Mouse (Mus musculus): Measurements from ENCODE around the gene Wnt3a. TPM values are rescaled to one million over a fixed set of nuclear protein-coding genes. Genes with fewer than 3 reads are reported as not detected.
A peak's percentile ranks its signal among the peaks of the same experiment; 100 is the strongest.

The Wnt3a gene
- polyA plus RNA-seq, 1 experiment from 2014 or later = 6.8 TPM

- Histone ChIP-seq H3K9ac (no peak overlapping the region), H3K9me3 (no peaks in the 10 kb centered on the region), H3K27ac (no peak overlapping the region), H3K36me3 (replicated peaks) (no peaks in the 10 kb centered on the region), H3K27me3 (peaks cover 82% of the 10 kb centered on the region), H3K4me3 (replicated peaks) (no peak overlapping the region), H3K4me2 (no peak overlapping the region), H3K4me1 (no peaks in the 10 kb centered on the region)
- 67% methylated on average over 5 of the region's 5 CpGs for WGBS
- ATAC-seq (ENCODE audit: low FRiP score) = no peak
Observed at GRCm38 (mm10) chr11:59282111-59282510, 8.4 kb downstream of the Wnt3a start.

GRCm38 (mm10) chr11:59278047-59278446 lies 12.5 kb downstream of the Wnt3a start:
- 73% methylated on average over 4 of the region's 4 CpGs for WGBS
- no peaks in the 10 kb centered on the region for H3K36me3 ChIP-seq (replicated peaks)
- no peaks in the 10 kb centered on the region for H3K9me3 ChIP-seq
- H3K27me3 ChIP-seq = peaks cover 68% of the 10 kb centered on the region
- no peak for ATAC-seq (ENCODE audit: low FRiP score)
- H3K27ac ChIP-seq = no peak overlapping the region
- no peaks in the 10 kb centered on the region for H3K4me1 ChIP-seq
- no peak overlapping the region for H3K4me3 ChIP-seq (replicated peaks)
- no peak overlapping the region for H3K9ac ChIP-seq
- H3K4me2 ChIP-seq = no peak overlapping the region

- no peaks in the 10 kb centered on the region for H3K4me1 ChIP-seq
- H3K27ac ChIP-seq = no peak overlapping the region
- no peaks in the 10 kb centered on the region for H3K36me3 ChIP-seq (replicated peaks)
- no peak overlapping the region for H3K4me2 ChIP-seq
- no peak overlapping the region for H3K9ac ChIP-seq
- peaks cover 65% of the 10 kb centered on the region; the same call in 1 of the 2 replicates for H3K27me3 ChIP-seq
- no peaks in the 10 kb centered on the region for H3K9me3 ChIP-seq
- 29% methylated on average over 2 of the region's 2 CpGs for WGBS
- no peak overlapping the region for H3K4me3 ChIP-seq (replicated peaks)
- ATAC-seq (ENCODE audit: low FRiP score) = no peak
Observed at GRCm38 (mm10) chr11:59276877-59277276, 13.7 kb downstream of the Wnt3a start.

GRCm38 (mm10) chr11:59274184-59274583 lies 16.4 kb downstream of the Wnt3a start:
- H3K4me1 ChIP-seq = no peaks in the 10 kb centered on the region
- WGBS = 73% methylated on average over 2 of the region's 3 CpGs

GRCm38 (mm10) chr11:59266727-59267126 lies 23.8 kb downstream of the Wnt3a start:
- Histone ChIP-seq H3K4me1 (peaks cover 25% of the 10 kb centered on the region), H3K27me3 (peaks cover 63% of the 10 kb centered on the region), H3K36me3 (replicated peaks) (no peaks in the 10 kb centered on the region), H3K4me2 (no peak overlapping the region), H3K4me3 (replicated peaks) (no peak overlapping the region), H3K9me3 (peaks cover 6% of the 10 kb centered on the region; the same call in 1 of the 2 replicates), H3K9ac (no peak overlapping the region), H3K27ac (no peak overlapping the region)
- WGBS = 13% methylated on average over 6 of the region's 6 CpGs
- no peak for ATAC-seq (ENCODE audit: low FRiP score)

More at GRCm38 (mm10) chr11:59274184-59274583, 16.4 kb downstream of the Wnt3a start:
- ATAC-seq (ENCODE audit: low FRiP score) = no peak
- H3K9ac ChIP-seq = no peak overlapping the region
- no peak overlapping the region for H3K4me2 ChIP-seq
- H3K9me3 ChIP-seq = no peaks in the 10 kb centered on the region
- no peaks in the 10 kb centered on the region for H3K36me3 ChIP-seq (replicated peaks)
- no peak overlapping the region for H3K4me3 ChIP-seq (replicated peaks)
- H3K27ac ChIP-seq = no peak overlapping the region
- peaks cover 41% of the 10 kb centered on the region; the same call in 1 of the 2 replicates for H3K27me3 ChIP-seq

- no peak for ATAC-seq (ENCODE audit: low FRiP score)
- Histone ChIP-seq H3K4me3 (replicated peaks) (no peak overlapping the region), H3K4me1 (peaks cover 25% of the 10 kb centered on the region), H3K4me2 (no peak overlapping the region), H3K27me3 (peaks cover 76% of the 10 kb centered on the region), H3K27ac (0 out of 2 replicates have a peak overlapping the region, but pooled peaks have one; percentile 73), H3K36me3 (replicated peaks) (no peaks in the 10 kb centered on the region), H3K9ac (no peak overlapping the region), H3K9me3 (peaks cover 6% of the 10 kb centered on the region; the same call in 1 of the 2 replicates)
- 55% methylated on average over 8 of the region's 8 CpGs for WGBS
Observed at GRCm38 (mm10) chr11:59265154-59265813, 25.3 kb downstream of the Wnt3a start.

- peak overlapping the region; percentile 73 for H3K27ac ChIP-seq
- 2% methylated on average over 8 of the region's 8 CpGs for WGBS
- peaks cover 79% of the 10 kb centered on the region for H3K27me3 ChIP-seq
- peak overlapping the region; percentile 51 for H3K4me3 ChIP-seq (replicated peaks)
- H3K4me1 ChIP-seq = peaks cover 25% of the 10 kb centered on the region
- H3K9ac ChIP-seq = peak overlapping the region; percentile 67
- no peaks in the 10 kb centered on the region for H3K36me3 ChIP-seq (replicated peaks)
- peaks cover 6% of the 10 kb centered on the region; the same call in 1 of the 2 replicates for H3K9me3 ChIP-seq
- H3K4me2 ChIP-seq = peak overlapping the region; percentile 77
- peak; percentile 61; the same call in 1 of the 2 replicates for ATAC-seq (ENCODE audit: low FRiP score)
Observed at GRCm38 (mm10) chr11:59264593-59264992, 26.0 kb downstream of the Wnt3a start.

- H3K9ac ChIP-seq = peak overlapping the region; percentile 67
- peaks cover 79% of the 10 kb centered on the region for H3K27me3 ChIP-seq
- peak overlapping the region; percentile 77 for H3K4me2 ChIP-seq
- peaks cover 25% of the 10 kb centered on the region for H3K4me1 ChIP-seq
- peak overlapping the region; percentile 51 for H3K4me3 ChIP-seq (replicated peaks)
- peak; percentile 88 for ATAC-seq (ENCODE audit: low FRiP score)
- peak overlapping the region; percentile 73 for H3K27ac ChIP-seq
- no peaks in the 10 kb centered on the region for H3K36me3 ChIP-seq (replicated peaks)
- H3K9me3 ChIP-seq = peaks cover 6% of the 10 kb centered on the region; the same call in 1 of the 2 replicates
- WGBS = under 1% methylated on average over 56 of the region's 56 CpGs
Observed at GRCm38 (mm10) chr11:59263870-59264563, 26.5 kb downstream of the Wnt3a start.

GRCm38 (mm10) chr11:59262308-59262707 lies 28.2 kb downstream of the Wnt3a start:
- H3K27ac ChIP-seq = no peak overlapping the region
- no peaks in the 10 kb centered on the region for H3K9me3 ChIP-seq
- H3K27me3 ChIP-seq = peaks cover 68% of the 10 kb centered on the region
- no peak overlapping the region for H3K4me3 ChIP-seq (replicated peaks)
- no peaks in the 10 kb centered on the region for H3K36me3 ChIP-seq (replicated peaks)
- no peak overlapping the region for H3K9ac ChIP-seq
- no peak for ATAC-seq (ENCODE audit: low FRiP score)
- peaks cover 25% of the 10 kb centered on the region for H3K4me1 ChIP-seq
- no peak overlapping the region for H3K4me2 ChIP-seq

GRCm38 (mm10) chr11:59260706-59261493 lies 29.7 kb downstream of the Wnt3a start:
- Histone ChIP-seq H3K9me3 (no peaks in the 10 kb centered on the region), H3K9ac (no peak overlapping the region), H3K27ac (no peak overlapping the region), H3K4me2 (no peak overlapping the region), H3K4me3 (replicated peaks) (no peak overlapping the region), H3K36me3 (replicated peaks) (no peaks in the 10 kb centered on the region), H3K4me1 (peaks cover 20% of the 10 kb centered on the region), H3K27me3 (peaks cover 65% of the 10 kb centered on the region)
- WGBS = 82% methylated on average over 10 of the region's 10 CpGs
- no peak for ATAC-seq (ENCODE audit: low FRiP score)

GRCm38 (mm10) chr11:59259647-59260046 lies 30.9 kb downstream of the Wnt3a start:
- WGBS = 87% methylated on average over 7 of the region's 7 CpGs
- no peak for ATAC-seq (ENCODE audit: low FRiP score)
- Histone ChIP-seq H3K4me1 (peaks cover 13% of the 10 kb centered on the region), H3K27ac (no peak overlapping the region), H3K4me3 (replicated peaks) (no peak overlapping the region), H3K9ac (no peak overlapping the region), H3K36me3 (replicated peaks) (no peaks in the 10 kb centered on the region), H3K27me3 (peaks cover 53% of the 10 kb centered on the region), H3K9me3 (no peaks in the 10 kb centered on the region), H3K4me2 (no peak overlapping the region)

GRCm38 (mm10) chr11:59248101-59248500 lies 42.5 kb downstream of the Wnt3a start:
- H3K27me3 ChIP-seq = peaks cover 24% of the 10 kb centered on the region; the same call in 1 of the 2 replicates
- whole genome bisulfite sequencing = 77% methylated on average over 10 of the region's 10 CpGs

More at GRCm38 (mm10) chr11:59248101-59248500, 42.5 kb downstream of the Wnt3a start:
- Histone ChIP-seq H3K9ac (no peak overlapping the region), H3K4me3 (replicated peaks) (no peak overlapping the region), H3K36me3 (replicated peaks) (no peaks in the 10 kb centered on the region), H3K4me1 (no peaks in the 10 kb centered on the region), H3K27ac (no peak overlapping the region), H3K4me2 (no peak overlapping the region), H3K9me3 (no peaks in the 10 kb centered on the region)
- ATAC-seq (ENCODE audit: low FRiP score) = no peak

All from forebrain, embryonic 12.5 days (tissue).